Mouse (Mus musculus) adipocyte (in vitro differentiated cells): ENCODE data around the gene Ripk1.

Experiments
- DNase-seq: peaks from one replicate; pipeline ENCODE4 v3.0.0-alpha.2; 2016; ENCODE audit warnings: low spot score

Ripk1 gene

DNA sequence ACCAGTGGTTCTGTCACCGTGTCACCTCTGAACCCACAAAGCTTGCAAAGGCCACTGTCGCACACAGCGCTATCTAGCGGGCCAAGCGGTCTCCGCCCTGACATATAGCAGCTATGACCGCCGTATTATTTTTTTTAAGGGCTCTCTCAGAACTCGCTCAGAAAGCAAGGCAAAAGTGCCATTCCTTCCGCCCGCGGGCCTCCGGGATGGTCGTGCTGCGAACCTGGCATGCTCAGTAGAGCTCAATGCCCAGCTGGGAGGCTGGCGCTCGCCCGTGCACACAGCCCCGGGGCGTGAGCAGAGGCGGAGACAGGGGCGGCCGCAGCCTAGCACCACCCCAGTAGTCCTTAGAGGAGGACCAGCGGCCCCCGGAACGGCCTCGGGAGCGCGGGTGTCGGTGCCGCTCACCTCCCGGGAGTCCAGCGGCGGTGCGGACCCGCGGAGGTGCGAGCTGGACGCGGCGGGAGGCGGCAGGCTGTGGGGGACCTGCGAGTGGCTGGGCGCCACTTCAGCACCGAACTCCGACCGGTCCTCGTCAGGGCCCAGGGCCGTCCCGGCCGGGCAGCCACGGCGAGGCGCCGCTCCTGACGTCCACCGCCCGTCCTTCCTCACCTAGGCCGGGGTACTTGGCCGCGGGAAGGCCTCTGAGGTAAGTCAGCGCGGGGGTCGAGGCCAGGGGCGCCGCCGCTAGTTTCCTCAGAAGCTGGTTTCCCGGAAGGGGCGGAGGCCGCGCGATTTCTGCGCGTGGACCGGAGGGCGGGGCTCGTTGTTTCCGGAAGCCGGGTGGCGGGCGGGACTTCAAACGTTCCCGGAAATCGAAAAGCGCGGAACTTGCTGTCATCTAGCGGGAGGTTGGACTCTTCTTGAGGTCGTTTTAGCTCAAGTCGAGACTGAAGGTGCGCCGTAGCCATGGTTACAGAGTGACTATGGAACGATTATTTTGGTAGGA is at the start of gene Ripk1, which contains the start of gene Serpinb6a:
Gene Ripk1, plus strand, starts transcription at position 306 of the 949 bp plus-strand sequence.
Gene Serpinb6a, minus strand, starts transcription at position 737 of the 949 bp plus-strand sequence.
- peak; percentile 83 for DNase-seq

DNA sequence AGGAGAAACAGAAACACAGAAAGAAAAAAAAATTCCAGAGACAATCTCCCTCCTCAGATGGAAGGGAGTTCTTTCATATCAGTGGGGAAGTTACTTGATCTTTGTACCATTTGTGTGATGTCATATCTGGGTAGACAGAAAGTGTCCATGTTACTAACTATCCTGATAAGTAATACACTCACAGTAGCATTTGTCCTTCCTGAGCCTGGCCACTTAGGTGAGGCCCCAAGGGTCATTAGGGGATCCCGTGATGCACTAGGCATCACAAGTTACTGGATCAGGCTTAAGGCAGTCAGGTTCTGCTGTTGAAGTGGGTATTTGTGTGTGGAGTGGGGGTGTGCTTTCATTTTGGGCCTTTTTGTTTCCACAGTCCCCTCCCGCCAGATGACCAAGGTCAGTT is 49.2 kb upstream of the Ripk1 start:
- DNase-seq = no peak

DNA sequence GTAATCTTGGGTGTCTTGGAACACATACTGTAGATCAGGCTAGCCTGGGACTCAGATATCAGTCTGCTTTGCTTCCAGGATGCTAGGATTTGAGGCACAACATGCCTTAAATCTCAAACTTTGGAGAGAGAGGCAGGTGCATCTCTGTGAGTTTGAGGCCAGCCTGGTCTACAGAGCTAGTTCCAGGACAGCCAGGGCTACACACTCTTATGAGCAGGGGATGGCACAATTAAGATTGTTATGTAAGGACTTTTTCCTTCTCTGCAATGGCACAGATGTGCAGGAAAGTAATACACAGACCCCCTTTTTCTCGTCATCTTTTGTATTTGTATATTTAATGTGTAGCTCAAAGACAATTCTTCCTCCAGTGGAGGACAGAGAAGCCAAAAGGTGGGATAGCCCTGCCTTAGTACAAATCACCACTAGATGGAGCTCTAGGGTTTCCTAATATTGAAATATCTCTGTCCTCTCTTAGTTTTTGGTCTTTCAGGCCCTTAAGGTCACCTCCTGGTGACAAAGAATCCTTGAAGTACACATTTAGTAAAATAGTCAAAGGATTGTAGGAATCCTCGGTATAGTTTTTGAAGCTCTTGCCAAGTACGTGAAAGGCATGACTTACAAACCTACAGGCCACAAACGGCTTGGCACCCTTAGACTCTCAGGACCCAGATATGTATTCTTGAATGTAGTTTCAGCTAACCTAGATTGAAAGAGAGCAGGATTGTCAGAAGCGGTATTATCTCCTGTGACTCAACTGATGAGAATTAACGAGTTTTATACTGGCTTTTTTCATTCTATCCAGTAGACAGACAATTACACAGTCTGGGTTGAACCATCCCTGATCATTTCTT is 45.4 kb upstream of the Ripk1 start:
- peak; percentile 67 for DNase-seq

DNA sequence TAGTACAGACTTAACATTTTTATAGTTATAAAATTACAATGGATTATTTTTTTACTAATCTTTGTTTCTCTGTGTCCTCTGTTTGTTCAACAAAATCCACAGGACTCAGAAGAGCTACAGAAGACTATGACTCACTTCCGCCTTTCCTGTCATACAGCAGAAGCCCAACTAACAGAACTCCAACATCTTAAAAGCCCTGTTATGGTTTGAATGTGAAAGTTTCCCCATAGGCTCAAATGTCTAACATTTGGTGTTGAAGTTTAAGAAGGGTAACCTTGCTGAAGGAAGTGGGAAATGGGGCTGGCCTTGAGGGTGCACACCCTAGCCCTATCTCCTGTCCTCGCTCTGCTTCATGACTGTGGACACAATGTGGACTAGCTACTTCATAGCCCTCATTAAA is 42.4 kb upstream of the Ripk1 start:
- DNase-seq = no peak

DNA sequence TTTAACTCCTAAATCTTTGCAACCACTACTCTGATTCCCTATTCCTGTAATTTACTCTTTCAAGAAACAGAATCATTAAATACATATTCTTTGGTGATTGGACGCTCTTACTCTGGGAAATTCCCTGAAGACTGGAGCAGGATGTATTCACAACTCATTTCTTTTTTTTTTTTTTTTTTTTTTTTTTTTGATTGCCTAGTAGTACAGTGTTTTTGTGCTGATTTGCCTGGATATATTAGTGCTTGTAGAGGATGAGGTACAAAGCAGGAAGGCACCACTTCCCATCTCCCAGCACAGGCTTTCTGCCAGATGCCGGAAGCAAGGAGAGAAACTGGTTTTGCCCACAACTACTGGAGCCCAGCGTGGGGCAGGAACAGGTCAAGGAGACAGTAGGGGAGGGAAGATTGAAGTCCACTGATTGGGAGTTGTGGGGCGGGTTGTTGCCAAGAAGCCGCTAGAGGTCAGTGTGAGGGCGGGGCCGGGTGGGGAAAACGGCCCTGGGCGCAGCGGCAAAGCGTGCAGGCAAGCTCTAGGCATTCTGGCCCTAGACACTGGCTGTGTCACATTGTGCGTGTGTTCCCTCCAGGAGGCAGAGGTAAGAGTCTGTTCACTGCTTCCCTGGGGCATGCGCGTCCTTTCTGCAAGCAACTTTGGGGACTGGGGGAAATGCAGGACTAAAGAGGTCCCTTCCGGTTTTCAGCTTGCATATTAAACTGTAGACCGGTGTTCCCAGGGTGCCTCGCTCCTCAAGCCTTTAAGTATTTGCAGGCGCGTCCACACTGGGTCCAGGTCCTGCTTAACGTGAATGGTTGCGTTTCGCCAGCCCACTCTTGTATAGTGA is 37.7 kb upstream of the Ripk1 start, which contains the start of gene Nqo2:
Gene Nqo2, plus strand, starts transcription at position 482 of the 841 bp plus-strand sequence.
- DNase-seq = peak; percentile 82

DNA sequence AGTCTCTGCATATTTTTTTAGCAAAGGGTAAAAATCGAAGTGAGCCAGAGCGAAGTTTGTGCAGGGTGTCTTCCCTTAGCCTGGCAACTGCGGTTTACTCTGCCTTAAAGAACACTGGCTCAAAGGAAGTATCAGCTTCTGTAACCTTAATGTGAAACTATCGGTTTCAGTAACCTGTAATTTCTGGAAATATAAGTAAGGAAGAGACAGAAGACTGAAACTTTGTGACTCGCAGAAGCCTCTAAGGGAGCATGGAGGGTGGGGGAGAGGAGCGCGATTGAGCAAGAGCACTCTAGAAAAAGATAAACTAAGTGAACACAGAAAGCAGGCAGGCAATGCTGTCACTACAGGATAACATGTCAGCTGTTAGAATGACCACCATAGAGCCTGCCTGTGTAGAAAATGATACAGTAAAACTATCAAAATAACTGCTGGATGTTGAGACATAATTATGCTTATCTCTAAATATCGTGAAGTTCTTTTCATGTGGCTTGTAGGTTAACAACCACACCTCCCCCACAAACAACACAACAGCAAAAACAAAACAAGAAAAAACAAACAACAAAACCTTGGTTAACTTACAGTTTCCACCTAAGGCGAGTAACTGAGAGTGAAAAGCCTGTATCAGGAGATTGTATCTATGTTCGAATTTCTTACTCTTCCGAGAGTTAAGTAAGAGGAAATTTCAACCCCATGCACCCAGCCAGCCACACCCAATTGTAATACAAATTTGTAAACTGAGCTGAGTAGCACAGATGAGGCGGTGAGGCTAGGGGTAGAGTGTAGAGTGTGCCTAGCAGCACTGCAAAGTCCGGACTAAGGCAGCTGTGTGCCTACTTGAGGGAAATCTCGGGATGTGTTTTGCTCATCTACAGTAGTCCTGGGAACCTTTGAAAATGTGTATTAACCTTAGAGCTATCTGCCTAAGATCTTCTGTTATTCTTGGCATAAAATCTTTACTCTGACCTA is 36.8 kb upstream of the Ripk1 start:
- DNase-seq = no peak

DNA sequence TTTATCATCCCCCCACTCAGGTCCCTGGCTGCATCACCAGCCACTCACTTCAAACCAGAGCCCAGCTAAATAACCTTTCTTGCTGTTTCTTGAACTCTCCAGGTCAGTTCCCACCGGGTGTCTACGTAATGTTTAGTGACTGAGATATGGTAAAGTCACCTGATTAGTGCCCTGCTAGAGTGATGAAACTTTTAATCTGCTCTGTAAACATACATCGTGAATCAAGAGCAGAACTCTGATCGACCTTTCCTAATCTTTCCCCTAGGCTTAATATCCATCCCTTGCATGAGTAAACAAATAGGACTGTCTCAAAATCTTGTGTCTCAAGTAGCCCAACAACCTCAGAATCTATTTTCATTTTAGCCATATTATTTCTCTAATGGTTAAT is 36.1 kb upstream of the Ripk1 start:
- DNase-seq = no peak

DNA sequence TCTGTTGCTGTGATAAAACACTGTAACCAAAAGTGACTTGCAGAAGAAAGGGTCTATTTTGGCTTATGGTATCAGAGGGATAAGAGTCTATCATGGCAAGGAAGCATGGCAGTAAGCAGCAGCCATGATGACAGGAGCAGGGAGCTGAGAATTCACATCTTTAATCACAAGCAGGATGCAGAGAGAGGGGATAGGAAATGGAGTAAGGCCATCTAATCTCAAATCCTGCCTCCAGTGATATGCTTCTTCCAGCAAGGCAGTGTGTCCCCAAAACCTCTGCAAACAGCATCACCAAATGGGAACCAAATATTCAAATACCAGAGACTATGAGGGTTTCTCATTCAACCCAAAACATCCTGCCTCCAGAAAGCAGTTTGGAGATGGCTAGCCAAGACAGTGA is 35.6 kb upstream of the Ripk1 start:
- no peak for DNase-seq

DNA sequence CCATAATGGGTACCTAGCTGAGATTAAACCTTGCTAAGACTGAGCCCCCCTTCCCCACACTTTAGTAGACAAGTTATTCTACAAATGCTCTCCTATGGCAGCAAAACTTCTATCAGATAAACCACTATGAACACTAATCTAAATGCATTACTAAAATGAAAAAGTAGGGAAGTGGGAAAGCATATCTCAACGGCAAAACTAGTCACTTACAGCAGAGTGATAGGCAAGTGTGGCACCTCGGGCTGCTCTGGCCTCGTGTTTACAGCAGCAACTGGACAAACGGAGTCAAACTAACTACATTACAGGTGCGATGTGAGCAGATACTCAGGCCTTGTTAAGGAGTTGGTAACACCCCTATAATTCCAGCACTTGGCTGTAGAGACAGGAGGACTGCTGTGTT is 12.5 kb upstream of the Ripk1 start:
- DNase-seq = no peak

DNA sequence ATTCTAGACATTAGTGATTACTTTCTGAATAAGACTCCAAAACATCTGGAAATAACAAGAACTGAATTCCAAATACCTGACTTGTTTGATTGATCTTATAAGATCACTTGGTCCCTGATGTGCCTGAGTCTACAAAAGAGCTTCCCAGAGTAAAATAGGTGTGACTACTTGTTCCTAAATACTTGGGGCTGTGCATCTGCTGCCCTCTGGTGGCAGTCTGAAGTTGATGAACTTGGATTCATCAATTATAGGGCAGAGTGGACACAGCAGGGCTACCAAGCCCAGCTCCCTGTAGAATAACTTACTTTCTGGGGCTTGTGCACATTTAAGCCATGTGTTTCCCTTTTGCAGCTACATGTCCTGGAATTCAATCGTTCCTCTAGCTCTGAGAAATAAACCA is 7.0 kb upstream of the Ripk1 start:
- peak; percentile 86 for DNase-seq

DNA sequence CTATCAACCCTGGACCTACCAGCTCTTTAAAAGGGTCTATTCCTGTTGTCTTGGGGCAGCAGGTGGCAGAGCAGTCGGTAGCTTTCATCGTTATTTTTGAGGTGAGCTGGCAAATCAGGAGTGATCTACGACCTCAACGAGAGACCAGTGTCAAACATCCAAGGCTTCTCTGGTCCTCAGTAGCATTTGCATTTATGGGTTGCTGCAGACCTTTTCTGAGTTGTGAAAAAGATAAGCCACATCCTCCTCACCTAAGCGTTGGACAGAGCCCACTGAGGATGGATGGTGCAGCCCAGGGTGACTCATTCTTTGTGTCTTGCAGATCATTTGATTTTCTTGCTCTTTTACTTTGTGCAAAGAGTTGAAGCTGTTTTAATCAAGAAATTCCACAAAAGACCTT is 895 bp downstream of the Ripk1 start:
- no peak for DNase-seq

DNA sequence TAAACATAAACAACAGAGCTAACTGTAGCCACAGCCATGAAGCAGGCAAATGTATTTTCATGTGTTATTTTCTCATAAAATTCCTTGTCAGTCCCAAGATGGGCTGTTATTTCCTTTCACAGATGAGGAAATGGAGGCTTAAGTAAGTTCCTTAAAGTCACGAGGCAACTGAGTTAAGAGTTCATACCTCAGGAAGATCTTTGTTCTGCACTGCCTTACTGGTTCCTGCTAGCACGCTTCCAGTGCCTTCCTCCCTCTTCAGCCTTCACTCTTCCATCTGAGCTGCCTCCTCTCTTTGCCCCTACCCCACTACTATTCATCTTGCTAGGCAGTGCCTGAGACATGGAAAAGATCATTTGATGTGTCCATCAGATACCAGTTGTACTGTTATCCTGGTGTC is 5.1 kb downstream of the Ripk1 start:
- no peak for DNase-seq

DNA sequence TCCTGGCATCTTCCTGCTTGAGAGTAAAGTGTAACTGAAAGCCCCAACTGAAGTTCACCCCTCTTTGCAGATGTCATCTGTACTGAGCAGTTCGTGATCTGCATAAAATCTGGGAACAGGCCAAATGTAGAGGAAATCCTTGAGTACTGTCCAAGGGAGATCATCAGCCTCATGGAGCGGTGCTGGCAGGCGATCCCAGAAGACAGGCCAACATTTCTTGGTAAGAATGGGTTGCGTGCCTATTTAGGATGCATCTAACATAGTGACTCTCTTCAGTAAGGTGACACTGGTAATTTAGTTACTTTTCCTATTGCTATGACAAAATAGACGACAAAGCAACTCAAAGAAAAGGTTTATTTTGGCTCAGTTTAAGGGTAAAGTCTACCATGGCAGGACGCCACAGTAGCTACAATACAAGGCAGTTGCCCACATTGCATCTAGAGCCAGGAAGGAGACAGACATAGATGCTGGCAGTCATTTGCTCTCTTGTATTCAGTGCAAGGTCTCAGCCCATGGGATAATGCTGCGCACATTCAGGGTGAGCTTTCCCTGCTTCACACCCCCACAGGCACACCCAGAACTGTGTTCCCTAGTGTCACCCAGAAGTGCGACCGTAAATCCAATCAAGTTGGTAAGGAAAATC is 14.9 kb downstream of the Ripk1 start:
- DNase-seq = peak; percentile 60

DNA sequence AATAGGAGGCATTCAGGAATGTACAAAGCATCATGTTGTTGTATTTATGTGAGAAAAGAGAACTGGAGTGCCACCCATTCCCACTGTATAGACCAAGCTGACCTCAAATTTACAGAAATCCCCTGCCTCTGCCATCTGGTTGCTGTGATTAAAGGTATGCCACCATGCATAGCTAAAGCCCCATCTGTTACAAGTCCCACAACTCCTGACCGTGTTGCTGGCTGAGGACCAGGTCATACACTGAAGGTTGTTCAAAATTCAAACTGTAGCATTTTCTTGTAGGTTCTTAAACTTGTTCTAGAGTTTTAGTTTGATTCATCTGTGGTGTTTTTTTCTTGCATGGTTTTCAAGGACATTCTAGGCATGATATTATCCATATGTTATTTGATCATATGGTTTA is 16.4 kb downstream of the Ripk1 start:
- no peak for DNase-seq

DNA sequence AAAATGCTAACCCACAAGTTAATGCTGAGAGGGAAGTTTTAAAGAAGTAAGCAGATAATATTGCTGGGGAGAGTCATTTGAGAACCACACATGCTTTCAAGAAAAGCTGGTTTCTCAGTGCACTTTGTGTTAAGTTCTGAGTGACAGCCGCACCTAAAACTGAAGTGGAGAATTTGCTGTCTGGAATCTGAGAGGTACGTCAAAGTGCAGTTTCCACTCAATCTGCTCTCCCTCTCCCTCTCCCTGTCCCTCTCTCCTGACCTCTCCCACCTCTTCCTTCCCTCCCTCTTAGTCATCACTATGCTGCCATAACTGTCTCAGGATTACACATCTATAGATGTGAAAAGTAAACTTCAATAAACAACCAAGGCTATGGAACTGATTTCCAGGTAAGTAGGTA is 19.8 kb downstream of the Ripk1 start:
- no peak for DNase-seq

DNA sequence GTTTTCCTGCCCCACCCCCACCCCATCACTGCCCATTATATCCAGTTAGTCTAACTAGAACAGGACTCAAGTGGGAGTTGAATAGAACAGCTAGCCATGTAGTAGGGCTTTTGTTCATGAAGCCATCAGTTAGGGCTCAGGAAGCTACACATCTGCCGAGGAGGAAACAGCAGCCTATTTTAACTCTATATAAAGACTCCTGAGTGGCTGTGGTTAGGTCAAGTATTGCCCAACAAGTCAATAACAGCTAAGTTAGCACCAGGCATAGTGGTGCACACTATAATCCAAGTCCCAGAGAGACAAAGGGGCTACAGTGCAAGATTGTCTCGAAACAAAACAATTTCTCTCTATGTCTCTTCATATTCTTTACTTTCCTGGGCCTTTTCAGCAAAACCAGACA is 29.9 kb downstream of the Ripk1 start:
- DNase-seq = no peak

DNA sequence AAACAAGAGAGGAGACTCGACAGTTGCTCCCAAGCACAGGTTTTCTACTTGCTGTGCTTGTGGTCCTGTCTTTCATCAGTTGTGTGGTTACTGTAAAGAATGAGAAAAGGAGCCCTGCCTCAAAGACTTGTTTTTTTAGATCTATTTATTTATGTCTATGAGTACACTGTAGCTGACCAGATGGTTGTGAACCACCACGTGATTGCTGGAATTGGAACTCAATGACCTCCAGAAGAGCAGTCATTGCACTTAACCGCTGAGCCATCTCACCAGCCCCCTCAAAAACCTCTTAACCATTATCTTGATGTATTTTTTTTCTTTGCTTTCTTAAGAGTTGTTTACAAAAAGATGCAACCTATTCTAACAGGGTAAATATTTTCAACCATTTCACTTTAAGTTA is 33.3 kb downstream of the Ripk1 start:
- DNase-seq = no peak

DNA sequence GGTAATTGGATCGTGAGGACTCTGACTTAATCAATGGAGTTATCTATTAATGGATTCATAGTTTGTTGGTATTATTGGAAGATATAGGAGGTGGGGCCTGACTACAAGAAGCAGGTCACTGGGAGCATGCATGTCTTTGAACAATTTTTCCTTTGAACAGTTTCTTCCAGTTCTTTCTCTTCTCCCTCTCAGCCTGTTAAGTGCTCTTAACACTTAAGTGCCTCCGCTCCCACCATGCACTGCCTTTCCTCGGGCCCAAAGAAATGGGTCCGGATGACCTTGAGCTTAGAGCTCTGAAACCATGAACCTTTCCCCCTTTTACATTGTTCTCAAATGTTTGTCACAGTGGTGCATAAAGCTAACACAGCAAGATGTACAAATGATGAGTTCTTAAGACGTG is 34.6 kb downstream of the Ripk1 start:
- no peak for DNase-seq

DNA sequence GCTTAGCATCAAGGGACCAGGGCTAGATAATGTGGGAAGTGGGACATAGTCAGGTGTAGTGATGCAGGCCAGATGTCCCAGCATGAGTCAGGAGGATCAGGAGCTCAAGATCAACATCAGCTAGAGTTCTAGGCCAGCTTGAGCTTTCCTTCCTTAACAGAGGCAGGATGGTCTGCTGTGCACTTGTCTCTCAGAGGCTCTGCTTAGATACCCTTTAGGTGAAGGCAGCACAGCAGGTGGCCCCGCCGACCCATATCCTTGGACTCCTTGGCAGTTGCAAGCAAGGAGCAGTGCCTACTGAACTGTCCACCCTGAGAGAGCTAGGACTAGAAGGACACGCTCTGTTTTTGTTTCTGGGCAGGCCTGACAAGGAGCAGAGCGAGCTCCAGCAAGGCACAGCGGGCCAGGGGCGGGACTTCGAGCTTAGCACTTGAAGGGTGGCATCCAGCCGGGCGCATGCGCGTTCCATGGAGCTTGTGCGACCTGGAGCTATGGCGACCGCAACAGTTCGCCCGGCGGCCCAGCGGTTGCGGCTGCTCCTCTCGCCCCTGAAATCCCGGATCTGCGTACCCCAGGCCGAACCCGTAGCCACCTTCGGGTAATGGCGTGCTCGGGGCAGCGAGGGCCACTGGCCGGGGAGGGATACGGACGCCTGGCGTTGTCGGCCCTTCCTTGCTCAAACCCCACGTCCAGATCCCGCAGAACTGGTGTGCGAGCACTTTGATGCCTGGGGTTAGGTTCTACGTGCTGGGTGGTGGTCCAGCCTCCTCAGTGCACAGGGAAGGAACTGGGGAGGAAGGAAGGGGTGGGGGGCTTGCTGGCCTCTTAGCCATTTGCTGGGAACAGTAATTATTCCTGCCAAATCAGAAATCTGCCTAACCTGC is 35.3 kb downstream of the Ripk1 start, which contains the start of gene Bphl:
Gene Bphl, plus strand, starts transcription at position 426 of the 884 bp plus-strand sequence.
- peak; percentile 96 for DNase-seq
